In the genomic region with DNA sequence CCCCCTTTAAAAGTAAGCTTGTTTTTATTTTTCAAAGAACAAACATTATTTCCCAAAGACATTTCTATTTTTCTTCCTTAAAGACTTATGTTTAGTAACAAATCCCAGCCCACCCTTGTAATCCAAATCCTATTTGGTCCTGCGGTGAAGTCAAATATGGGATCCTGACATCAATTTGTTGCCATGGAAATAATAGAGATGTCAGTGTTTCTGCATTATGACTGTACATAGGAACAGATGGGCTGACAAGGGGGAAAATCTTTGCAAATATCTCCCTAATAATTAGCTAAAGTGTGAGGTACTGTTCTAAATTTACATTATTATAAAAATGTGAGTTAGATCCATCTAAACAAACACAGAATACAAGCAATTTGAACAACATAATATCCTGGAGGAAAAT, we compare ENCODE assay signal across 18 mouse cellular contexts.
A peak's percentile ranks its signal among the peaks of the same experiment; 100 is the strongest.
DNase-seq lines count a peak whose midpoint lies in the region; ATAC-seq and TF ChIP-seq lines count a peak whose summit lies in the region.
"Had no signal": no experiment of that assay in that cellular context is flagged by ENCODE, and none has a peak within 500 bp of the region (broad histone marks: within the 10 kb centered on the region; RNA-seq: fewer than 3 reads in every experiment).

No protein-coding gene starts in this region.

- TF ChIP-seq CTCF in hindbrain, postnatal 0 days (IDR thresholded peaks at IDR 0.05; ENCODE audit: low read depth): no peak
- no peak for TF ChIP-seq CTCF in left cerebral cortex, adult 2 months (IDR thresholded peaks at IDR 0.05)

- H3K9me3 ChIP-seq in forebrain, embryonic 12.5 days: no peaks in the 10 kb centered on the region
- no peaks in the 10 kb centered on the region for H3K9me3 ChIP-seq in forebrain, embryonic 10.5 days
- H3K9me3 ChIP-seq in hindbrain, postnatal 0 days (ENCODE audit: low read length): no peaks in the 10 kb centered on the region
- no peaks in the 10 kb centered on the region for H3K9me3 ChIP-seq in hindbrain, embryonic 10.5 days
- H3K9me3 ChIP-seq in midbrain, embryonic 16.5 days (replicated peaks; ENCODE audit: control insufficient read depth, low read length, poor library complexity, severe bottlenecking): no peaks in the 10 kb centered on the region
- no peaks in the 10 kb centered on the region for H3K9me3 ChIP-seq in midbrain, embryonic 13.5 days
- H3K9me3 ChIP-seq: heart, embryonic 13.5 days had no signal

- H3K27me3 ChIP-seq in forebrain, embryonic 12.5 days: no peaks in the 10 kb centered on the region
- H3K27me3 ChIP-seq in forebrain, embryonic 10.5 days (ENCODE audit: poor library complexity, severe bottlenecking): no peaks in the 10 kb centered on the region
- no peaks in the 10 kb centered on the region for H3K27me3 ChIP-seq in hindbrain, postnatal 0 days (ENCODE audit: insufficient read depth, low read length)
- no peaks in the 10 kb centered on the region for H3K27me3 ChIP-seq in hindbrain, embryonic 10.5 days (ENCODE audit: insufficient read depth, poor library complexity, severe bottlenecking)
- H3K27me3 ChIP-seq in midbrain, embryonic 16.5 days (ENCODE audit: control insufficient read depth, insufficient read depth, low read depth, low read length): no peaks in the 10 kb centered on the region
- no peaks in the 10 kb centered on the region for H3K27me3 ChIP-seq in midbrain, embryonic 13.5 days
- H3K27me3 ChIP-seq: heart, embryonic 13.5 days had no signal

- no peak for DNase-seq in forebrain, embryonic 10.5 days (ENCODE audit: extremely low spot score, low spot score)
- DNase-seq in hindbrain, postnatal 0 days (ENCODE audit: low spot score): no peak
- no peak for DNase-seq in hindbrain, embryonic 10.5 days (ENCODE audit: low spot score)
- no peak for DNase-seq in left cerebral cortex, adult 2 months (ENCODE audit: extremely low spot score in 1 of 2, low spot score in 2 of 2)
- DNase-seq in embryo, embryonic 10 days (ENCODE audit: low spot score): no peak
- DNase-seq: adrenal gland, postnatal 10 days; cerebellum, adult 18-20 months; cerebellum, adult 9-11 months; cerebellum, postnatal 36 days; gastrocnemius, postnatal 36 days; heart, adult 11 months; heart, postnatal 36 days had no signal

- 0 out of 2 replicates have a peak, but pooled peaks have one; percentile 45 for ATAC-seq in forebrain, embryonic 12.5 days (ENCODE audit: low FRiP score)
- 0 out of 2 replicates have a peak, but pooled peaks have one; percentile 47 for ATAC-seq in hindbrain, postnatal 0 days
- ATAC-seq in midbrain, embryonic 16.5 days: 0 out of 2 replicates have a peak, but pooled peaks have one; percentile 18
- no peak for ATAC-seq in midbrain, embryonic 13.5 days
- ATAC-seq: intestine, embryonic 16.5 days had no signal

- H3K9ac ChIP-seq in forebrain, embryonic 12.5 days: no peak overlapping the region
- H3K9ac ChIP-seq in hindbrain, postnatal 0 days (replicated peaks; ENCODE audit: low read length): no peak overlapping the region
- H3K9ac ChIP-seq in midbrain, embryonic 16.5 days (ENCODE audit: low read depth, low read length): no peak overlapping the region
- H3K9ac ChIP-seq in midbrain, embryonic 13.5 days (replicated peaks): no peak overlapping the region
- H3K9ac ChIP-seq: heart, embryonic 13.5 days; hindbrain, embryonic 14.5 days had no signal

- H3K36me3 ChIP-seq in forebrain, embryonic 12.5 days (replicated peaks): no peaks in the 10 kb centered on the region
- no peaks in the 10 kb centered on the region for H3K36me3 ChIP-seq in forebrain, embryonic 10.5 days (replicated peaks)
- H3K36me3 ChIP-seq in hindbrain, postnatal 0 days (ENCODE audit: insufficient read depth, low read length): no peaks in the 10 kb centered on the region
- no peaks in the 10 kb centered on the region for H3K36me3 ChIP-seq in hindbrain, embryonic 10.5 days
- H3K36me3 ChIP-seq in midbrain, embryonic 16.5 days (ENCODE audit: control insufficient read depth, insufficient read depth, low read length): no peaks in the 10 kb centered on the region
- no peaks in the 10 kb centered on the region for H3K36me3 ChIP-seq in midbrain, embryonic 13.5 days

- no peak overlapping the region for H3K4me3 ChIP-seq in forebrain, embryonic 12.5 days (replicated peaks)
- H3K4me3 ChIP-seq in forebrain, embryonic 10.5 days: no peak overlapping the region
- H3K4me3 ChIP-seq in hindbrain, postnatal 0 days (ENCODE audit: low read length): no peak overlapping the region
- no peak overlapping the region for H3K4me3 ChIP-seq in hindbrain, embryonic 10.5 days
- no peak overlapping the region for H3K4me3 ChIP-seq in midbrain, embryonic 16.5 days (ENCODE audit: low read depth, low read length)
- H3K4me3 ChIP-seq in midbrain, embryonic 13.5 days (replicated peaks): no peak overlapping the region
- H3K4me3 ChIP-seq in left cerebral cortex, adult 2 months: no peak overlapping the region
- H3K4me3 ChIP-seq: heart, embryonic 13.5 days had no signal

- peaks cover 5% of the 10 kb centered on the region; the same call in 1 of the 2 replicates for H3K4me1 ChIP-seq in forebrain, embryonic 12.5 days
- no peaks in the 10 kb centered on the region for H3K4me1 ChIP-seq in forebrain, embryonic 10.5 days
- no peaks in the 10 kb centered on the region for H3K4me1 ChIP-seq in hindbrain, postnatal 0 days (ENCODE audit: insufficient read depth, low read length)
- no peaks in the 10 kb centered on the region for H3K4me1 ChIP-seq in hindbrain, embryonic 10.5 days (replicated peaks)
- H3K4me1 ChIP-seq in midbrain, embryonic 16.5 days (ENCODE audit: control insufficient read depth, insufficient read depth, low read length): peaks cover 10% of the 10 kb centered on the region; the same call in 1 of the 2 replicates
- peaks cover 2% of the 10 kb centered on the region; the same call in 1 of the 2 replicates for H3K4me1 ChIP-seq in midbrain, embryonic 13.5 days (replicated peaks)

- WGBS in forebrain, embryonic 12.5 days: 82% methylated on average over 1 of the region's 1 CpGs
- 88% methylated on average over 1 of the region's 1 CpGs for WGBS in forebrain, embryonic 10.5 days
- WGBS in hindbrain, postnatal 0 days: 26% methylated on average over 1 of the region's 1 CpGs
- 84% methylated on average over 1 of the region's 1 CpGs for WGBS in hindbrain, embryonic 10.5 days
- WGBS in midbrain, embryonic 16.5 days: 39% methylated on average over 1 of the region's 1 CpGs
- 36% methylated on average over 1 of the region's 1 CpGs for WGBS in midbrain, embryonic 13.5 days

- intact Hi-C loops in left cerebral cortex, adult 2 months (cut with DNase I): no loop called here

- H3K4me2 ChIP-seq in forebrain, embryonic 12.5 days: no peak overlapping the region
- no peak overlapping the region for H3K4me2 ChIP-seq in hindbrain, postnatal 0 days (ENCODE audit: low read depth, low read length)
- H3K4me2 ChIP-seq in midbrain, embryonic 16.5 days (ENCODE audit: low read length): no peak overlapping the region
- no peak overlapping the region for H3K4me2 ChIP-seq in midbrain, embryonic 13.5 days (replicated peaks)
- H3K4me2 ChIP-seq: heart, embryonic 13.5 days; hindbrain, embryonic 14.5 days had no signal

- no peak overlapping the region for H3K27ac ChIP-seq in forebrain, embryonic 12.5 days
- no peak overlapping the region for H3K27ac ChIP-seq in forebrain, embryonic 10.5 days
- H3K27ac ChIP-seq in hindbrain, postnatal 0 days: no peak overlapping the region
- no peak overlapping the region for H3K27ac ChIP-seq in hindbrain, embryonic 10.5 days
- no peak overlapping the region for H3K27ac ChIP-seq in midbrain, embryonic 16.5 days (ENCODE audit: low read length)
- no peak overlapping the region for H3K27ac ChIP-seq in midbrain, embryonic 13.5 days
- no peak overlapping the region for H3K27ac ChIP-seq in left cerebral cortex, adult 2 months
- H3K27ac ChIP-seq: heart, embryonic 13.5 days had no signal
